Mouse (Mus musculus): ENCODE measurements around the gene Zfp423. TPM values are rescaled to one million over a fixed set of nuclear protein-coding genes. Genes with fewer than 3 reads are reported as not detected.

The Zfp423 gene
- total RNA-seq, 2 experiments from 2014 or later, result 9.1 to 14.5 TPM

DNA sequence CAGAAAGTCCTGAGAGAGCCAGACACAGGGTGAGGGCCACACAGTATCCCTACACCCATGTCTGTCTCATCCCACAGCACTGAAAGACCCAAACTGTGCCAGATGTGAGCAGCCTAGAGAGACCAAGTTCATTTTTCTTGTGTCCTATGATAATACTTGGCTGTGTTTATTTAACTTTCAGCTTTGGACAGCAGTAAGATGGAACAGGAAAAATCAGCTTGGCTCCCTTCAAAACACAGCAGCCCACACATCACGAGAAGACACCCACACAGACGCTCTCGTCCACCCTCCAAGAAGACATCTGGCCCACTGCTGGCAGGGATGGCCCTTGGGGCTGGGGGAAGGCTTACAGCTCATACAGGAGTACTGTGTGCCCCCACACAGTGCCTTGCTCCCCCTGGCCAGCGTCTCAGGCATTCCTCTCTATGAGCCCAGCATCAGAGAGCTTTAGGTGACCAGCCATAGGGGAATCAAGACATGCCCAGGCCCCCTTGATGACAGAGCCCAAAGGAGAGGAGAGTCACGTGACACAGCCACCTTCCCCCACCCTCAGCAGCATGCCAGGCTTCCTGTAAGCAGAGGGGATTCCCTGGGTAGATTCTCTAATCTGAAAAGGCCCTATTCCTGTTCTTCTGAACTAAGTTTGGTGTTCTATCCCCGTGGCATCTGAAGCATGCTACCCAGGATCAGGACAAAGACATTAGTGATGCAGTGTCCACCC lies 45.0 kb downstream of the Zfp423 start:
- DNase-seq, result peak; percentile 41 to 49
- intact Hi-C loops (cut with DNase I), result no loop called here

DNA sequence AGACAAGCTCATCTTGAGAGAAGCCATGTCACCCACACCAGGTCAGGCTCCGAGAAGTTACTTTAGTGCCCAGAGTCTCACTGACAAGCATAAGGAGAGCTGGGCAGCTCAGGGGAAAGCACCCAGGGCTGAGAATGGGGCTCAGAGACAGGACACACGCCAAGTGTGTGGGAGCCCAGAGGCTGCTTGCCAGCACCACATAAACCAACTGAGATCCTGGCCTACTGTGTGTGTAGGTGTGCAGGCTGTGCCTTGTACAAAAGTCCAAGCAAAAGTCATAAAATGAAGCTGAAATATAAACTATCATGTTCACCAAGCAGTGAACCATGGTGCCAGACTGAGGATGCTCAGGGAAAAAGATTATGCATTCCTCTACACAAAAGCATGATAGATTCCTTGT lies 50.5 kb downstream of the Zfp423 start:
- DNase-seq, result no peak
- intact Hi-C loops (cut with DNase I), result no loop called here

DNA sequence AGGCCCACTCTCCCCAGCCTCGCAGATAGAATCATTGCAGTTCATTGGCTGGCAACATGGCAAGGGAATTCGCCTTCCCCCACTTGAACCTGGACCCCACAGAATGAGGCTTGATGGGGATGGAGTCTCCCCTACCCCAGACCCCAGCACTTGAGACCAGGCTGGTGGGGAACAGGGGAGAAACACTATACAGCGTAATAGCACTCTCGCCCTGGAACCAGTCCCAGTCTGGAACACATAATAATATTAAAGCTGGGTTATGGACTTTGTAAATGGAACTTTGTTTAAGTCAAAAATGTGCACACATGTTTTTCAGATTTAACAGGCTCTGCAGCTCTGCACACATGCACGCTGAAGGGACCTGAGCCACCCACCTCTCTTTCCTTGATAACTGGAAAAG lies 54.0 kb downstream of the Zfp423 start:
- intact Hi-C loops (cut with DNase I), result no loop called here

DNA sequence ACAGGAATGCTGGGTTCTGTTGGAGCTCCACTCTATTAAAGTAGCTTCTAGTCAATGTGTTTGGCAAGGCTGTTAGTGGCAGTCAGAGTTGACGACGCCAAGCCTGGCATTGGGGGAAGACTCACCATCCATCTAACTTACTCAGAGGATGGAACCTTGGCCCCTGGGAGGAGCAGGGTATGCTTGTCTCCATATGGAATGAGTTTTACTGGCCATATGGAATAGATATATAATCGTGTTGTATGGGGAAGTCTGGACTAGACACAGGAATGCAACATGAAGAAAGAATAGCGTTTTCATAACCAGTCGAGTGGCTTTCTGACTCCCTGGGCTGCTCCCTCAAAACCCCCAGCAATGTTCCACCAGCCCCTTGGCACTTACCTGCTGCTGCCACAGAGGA lies 55.3 kb downstream of the Zfp423 start:
- no peak for DNase-seq
- intact Hi-C loops (cut with DNase I), result no loop called here

More for the DNA sequence above, 54.0 kb downstream of the Zfp423 start:
- DNase-seq, result no peak

DNA sequence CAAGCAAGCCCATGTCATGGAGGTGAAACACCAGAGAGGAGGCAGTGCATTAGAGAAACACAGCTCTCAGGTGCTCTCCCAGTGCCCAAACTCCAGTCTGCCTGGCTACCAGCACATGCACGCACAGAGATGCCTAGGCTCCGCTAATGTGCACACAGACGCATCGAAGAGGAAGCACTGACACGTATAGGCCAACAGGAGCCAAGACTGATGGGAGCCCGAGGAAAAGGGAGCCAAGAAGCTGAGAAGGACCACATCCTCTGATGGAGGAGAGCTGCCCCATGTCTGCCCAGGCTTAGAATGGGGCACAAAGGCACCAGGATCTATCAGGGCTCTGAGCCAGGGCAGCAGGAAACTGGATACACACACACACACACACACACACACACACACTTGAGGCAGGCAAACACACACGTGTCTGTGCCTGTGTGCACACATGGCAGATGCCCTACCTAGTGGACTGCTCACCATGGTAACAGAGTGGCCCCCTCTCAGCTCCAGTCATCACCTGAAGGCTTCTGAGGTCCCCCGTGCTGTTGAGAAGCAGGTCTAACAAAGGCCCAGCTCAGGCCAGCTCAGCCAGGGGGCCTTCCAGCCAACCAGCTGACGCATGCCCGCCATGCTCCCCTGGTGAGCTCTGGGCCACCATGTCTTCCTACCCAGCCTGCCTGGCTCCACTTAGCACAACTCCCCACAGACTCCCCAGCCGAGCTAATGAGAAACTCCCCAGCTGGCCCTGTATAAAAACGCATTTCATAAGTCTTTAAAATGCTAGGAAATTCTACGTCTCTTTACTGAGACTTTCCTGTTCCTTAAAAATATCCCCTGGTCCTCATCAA lies 64.0 kb downstream of the Zfp423 start:
- DNase-seq, result no peak
- intact Hi-C loops (cut with DNase I), result no loop called here

DNA sequence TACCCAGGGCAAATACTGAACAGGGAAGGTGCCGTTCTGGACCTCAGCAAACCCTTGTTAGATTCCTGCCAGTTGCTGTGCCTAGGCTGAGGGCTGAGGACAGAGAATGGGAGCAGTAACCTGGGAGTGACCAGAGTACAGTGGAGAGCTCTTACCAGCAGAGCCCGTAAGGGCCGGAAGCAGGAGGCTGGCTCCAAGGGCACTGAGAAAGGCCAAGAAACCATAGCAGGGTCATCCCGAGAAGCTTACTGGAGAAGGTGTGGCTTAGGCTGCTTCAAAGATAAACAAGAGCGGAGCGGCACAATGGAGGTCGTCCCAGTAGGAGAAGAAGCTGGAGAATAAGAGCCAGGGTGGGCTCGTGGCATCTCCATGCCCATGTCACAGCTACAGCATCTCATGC lies 65.1 kb downstream of the Zfp423 start:
- DNase-seq, result no peak
- intact Hi-C loops (cut with DNase I), result no loop called here

DNA sequence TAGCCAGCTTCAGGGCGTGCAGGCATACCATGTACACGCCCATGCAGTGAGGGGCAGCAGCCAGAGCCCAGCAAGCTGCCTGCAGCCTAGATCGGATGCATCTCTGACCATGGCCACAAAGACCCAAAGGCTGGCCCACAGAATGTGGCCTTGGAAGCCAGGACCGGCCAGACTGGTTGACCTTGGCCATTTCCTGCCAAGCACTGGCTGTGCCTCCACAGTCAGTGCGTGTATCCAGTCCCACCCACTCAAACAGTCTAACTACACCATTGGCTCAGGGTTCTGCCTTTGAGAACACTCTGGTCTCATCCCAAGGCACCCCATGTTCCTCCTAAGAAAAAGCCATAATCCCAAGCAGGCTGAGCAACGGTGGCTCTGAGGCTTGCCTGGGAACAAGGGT lies 65.8 kb downstream of the Zfp423 start:
- DNase-seq, result no peak
- intact Hi-C loops (cut with DNase I), result no loop called here

DNA sequence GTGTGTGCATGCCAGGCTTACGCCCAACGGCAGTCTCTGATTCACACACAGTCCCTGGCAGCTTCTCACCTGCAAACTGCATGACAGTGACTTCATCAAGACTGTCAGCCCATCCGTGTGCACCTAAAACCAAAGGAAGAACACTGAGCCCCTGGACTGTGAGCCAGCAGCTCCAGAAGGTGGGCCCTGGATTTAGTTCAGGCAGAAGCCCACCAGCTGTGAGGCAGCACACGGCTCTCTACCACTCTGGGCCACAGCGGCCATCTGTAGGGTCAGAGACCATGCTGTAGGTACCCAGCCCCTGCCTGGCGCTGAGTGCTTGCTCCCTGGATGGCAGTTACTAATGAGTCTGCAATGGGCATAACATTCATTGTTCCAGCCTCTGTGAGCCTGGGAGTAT lies 66.5 kb downstream of the Zfp423 start:
- intact Hi-C loops (cut with DNase I), result no loop called here
- DNase-seq, result no peak

DNA sequence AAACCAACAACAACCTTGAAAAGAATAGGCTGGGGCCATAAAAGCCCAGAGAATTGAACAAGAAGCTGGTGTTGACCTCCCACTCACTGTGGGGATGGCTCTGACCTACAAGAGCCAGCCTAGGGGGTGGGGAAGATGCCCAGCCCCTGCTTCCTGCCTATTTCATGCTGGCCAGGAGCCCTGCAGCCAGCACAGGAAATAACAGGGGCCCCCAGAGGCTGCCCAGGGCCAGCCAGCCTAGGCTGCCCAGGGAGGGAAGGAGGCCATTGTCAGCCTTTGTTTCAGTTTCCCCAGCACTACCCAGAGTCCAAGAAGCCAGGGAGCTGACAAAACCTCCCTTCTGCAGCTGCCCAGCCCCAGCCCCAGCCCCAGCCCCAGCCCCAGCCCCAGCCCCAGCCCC lies 67.5 kb downstream of the Zfp423 start:
- peak in 1 of 2 experiments; percentile 21 for DNase-seq
- intact Hi-C loops (cut with DNase I), result no loop called here

DNA sequence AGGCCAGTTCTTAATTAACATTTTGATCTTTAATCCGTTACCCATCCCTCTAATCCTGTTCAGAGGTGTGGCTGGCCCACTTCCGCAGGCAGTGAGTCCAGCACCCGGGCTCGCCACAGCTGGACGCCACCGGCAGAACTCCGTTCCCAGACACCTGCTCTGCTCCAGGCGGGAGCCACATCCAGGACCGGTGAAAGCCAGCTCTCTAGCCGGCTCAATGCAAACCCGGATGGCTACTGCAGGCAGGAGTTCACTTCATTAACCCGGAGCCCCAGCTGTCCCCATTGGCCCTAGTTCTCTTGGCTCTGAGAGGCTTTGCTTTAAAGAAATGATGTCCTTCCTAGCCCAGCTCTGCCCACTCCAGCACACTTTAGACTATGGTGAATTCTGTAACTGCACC lies 71.4 kb downstream of the Zfp423 start:
- intact Hi-C loops (cut with DNase I), result no loop called here
- no peak for DNase-seq

DNA sequence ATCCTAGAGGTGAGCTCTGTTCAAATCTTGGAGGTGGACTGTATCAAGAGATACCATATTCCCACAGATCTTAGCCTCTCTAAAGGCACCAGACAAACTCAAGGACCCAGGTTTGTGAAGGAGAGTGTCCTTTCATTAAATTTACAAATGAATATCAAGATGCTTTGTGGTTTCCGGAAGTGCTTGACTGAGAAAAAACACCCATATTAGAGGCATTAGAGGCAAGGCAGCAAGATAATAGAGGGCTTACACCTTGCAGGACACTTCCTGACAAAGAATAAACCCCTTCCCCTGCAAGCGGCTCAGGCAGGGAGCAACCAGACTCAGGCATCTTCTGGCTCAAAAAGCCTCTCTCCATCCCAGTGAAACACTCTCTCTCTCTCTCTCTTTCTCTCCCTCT lies 78.3 kb downstream of the Zfp423 start:
- no peak for DNase-seq
- intact Hi-C loops (cut with DNase I), result no loop called here

DNA sequence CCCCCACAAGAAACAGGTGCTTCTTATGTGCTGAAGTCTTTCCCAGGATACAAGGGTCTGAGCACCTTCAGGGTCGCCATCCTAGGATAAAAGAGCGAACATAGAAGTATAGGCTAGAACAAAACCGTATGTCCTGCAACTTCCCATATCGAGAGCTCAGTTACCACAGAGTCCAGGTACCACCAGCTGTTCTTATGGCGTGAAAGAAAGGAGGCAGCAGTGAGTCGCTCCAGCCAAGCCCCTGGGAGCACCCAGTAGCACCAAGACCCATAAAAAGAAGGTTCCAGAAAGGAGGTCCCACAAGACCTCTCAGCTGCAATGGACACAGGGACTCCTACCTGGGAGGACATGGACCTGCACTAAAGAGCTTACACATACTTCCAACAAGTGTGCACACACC lies 83.5 kb downstream of the Zfp423 start:
- intact Hi-C loops (cut with DNase I), result no loop called here
- no peak for DNase-seq

DNA sequence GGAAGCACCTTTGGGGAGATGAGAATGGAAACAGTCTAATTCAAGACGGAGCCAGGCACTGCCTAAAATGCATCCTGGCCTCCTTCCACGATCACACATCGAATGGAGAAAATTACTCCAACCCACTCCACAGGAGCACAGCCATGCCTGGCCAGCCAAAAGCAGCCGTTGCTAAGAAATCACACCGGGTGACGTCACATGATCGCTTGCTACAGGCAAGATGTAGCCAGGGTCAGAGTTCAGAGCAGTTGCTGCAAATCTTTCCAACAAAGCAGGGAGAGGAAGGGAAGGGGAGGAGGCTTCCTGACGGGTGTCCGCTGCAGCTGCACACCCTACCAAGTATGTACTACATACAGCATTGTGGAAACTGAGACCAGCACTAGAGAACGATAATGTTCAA lies 83.9 kb downstream of the Zfp423 start:
- intact Hi-C loops (cut with DNase I), result no loop called here
- peak; percentile 33 to 38 for DNase-seq

DNA sequence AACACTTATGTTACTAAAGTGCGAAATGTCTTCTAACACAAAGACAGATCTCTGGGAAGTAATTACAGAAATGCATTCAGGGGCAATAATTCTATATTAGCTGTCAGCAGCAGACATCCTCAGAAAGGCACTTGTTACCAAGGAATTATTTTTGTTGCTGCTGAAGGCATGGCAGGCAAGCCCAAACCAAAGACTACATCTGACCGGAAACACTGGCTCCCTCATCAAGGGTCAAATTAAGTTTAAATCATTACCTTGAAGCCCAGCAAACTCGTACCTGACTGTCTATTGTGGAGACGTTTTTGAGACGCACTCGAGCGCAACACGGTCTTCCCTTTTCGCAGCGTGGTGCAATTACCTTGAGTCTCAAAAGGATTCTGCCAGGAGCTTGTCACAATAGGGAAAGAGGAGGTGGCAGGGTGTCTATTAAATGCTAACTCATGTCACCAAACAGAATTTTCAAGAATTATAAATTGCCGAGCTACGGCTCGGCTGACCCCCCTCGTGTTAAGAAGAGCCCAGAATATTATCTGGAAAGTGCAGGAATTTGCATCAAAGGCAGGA lies 86.3 kb downstream of the Zfp423 start:
- no peak for DNase-seq
- intact Hi-C loops (cut with DNase I), result no loop called here

DNA sequence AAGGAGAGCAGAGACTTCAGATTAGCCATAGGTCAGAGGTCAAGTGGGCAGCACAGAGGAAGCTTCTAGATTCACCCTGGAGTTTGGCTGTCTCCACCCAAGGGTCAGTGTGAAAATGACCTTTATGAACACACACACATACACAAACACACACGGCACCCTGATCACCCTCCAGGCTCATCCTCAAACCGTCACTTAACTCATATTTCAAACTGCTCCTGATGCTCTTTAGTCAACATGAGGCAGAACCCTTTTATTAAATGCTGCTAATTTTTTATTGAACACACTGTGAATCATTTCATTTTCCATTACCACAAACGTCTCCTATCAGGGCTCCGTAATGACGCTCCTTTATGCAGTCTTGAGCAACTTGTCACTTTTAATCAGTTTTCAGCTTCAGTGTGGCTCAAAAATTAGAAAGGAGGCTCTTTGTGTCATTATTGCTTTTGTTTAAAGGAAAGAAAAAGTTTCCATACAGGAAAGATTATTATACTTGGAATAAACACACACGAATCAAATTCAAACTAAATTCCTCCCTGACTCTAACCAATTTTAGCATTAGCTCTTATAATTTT lies 87.0 kb downstream of the Zfp423 start:
- intact Hi-C loops (cut with DNase I), result no loop called here
- DNase-seq, result no peak

DNA sequence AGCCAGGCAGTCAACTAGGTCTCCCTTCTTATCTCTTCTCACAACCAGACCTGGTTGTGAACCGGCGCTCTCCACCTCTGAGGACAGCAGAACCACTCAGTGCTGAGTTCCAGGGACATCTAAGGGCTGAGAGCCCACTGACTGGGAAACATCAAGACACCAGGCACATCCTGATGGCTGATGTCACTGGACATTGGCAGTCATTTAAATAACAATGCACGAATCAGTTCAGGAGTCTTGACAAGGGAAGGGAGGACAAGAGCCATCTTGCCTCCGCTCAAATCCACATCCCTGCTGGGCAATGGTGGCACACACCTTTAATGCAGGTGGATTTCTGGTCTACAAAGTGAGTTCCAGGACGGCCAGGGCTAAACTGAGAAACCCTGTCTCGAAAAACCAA lies 92.8 kb downstream of the Zfp423 start:
- intact Hi-C loops (cut with DNase I), result no loop called here
- DNase-seq, result no peak

DNA sequence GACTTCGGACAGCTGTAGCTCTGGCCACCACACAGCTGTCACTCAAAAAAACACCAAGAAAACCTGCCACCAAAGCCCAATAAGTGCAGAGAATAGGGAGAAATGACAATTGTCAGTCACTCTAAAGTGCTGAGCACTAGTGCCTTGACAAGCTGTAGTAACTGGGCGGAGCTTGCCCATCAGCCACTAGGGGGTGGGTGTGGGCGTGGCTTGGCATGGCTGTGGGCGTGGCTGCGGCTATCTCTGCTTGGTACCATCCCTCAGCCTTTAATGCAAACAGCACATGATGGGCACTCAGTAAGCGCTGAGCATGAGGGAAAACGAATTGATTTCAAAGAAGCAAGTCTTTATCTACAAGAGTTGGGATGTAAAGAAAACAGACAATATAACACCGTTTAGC lies 95.2 kb downstream of the Zfp423 start:
- DNase-seq, result no peak
- intact Hi-C loops (cut with DNase I), result no loop called here

DNA sequence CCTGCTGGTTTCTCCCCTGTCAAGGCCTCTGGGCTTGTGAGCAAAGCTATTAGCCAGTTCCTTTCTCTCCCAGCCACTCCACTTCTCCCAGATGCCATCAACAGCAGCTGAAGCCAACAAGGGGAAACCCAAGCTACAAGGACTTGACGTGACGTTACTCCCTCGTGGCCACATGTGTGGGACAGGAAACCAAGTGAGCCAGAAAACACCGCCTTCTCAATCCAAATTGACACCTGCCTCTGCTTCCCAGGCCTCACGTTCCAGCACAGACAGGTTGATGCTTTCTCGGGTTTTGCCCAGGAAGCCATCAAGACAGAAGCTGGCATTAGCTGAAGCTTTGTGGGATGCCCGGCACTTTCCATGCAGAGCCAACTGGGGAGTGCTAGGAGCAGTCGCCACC lies 96.3 kb downstream of the Zfp423 start:
- no peak for DNase-seq
- intact Hi-C loops (cut with DNase I), result no loop called here

DNA sequence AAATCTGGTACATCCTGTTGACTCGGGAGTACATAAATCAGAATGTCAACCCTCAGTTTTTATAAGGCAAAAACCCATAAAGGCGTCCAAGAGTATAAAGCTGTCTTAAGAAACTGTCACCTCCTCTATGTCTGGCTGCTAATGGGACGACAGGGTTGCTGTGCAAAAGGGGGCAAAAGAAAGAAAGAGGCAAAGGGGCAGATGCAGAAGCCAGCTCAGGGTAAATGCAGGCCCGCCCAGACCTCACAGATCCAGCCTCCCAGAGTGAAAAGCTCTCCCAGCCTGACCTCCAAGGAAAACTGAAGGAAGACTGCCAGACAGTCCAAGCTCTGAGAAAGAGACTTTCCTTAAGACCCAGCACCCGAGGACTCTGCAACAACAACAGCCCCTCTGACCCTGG lies 97.7 kb downstream of the Zfp423 start:
- DNase-seq, result no peak
- intact Hi-C loops (cut with DNase I), result no loop called here

DNA sequence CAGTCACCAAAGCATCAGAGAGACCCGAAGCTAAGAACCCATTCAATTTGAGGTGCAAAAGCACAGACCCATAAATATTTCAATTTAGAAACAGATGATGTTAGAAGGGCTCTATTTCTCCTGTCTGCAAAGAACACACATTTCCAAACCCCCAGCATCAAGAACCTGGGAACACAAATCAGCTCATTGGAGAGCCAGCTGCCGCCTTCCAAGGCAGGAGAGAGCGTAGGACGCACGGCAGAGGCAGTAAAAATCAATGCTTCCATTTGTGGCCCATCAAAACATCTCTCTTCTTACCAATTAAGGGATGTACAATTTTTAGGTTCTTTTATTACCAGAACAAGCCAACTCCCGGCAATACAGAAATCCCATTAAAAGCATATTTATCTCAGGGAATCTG lies 98.5 kb downstream of the Zfp423 start:
- intact Hi-C loops (cut with DNase I), result no loop called here
- DNase-seq, result no peak

DNA sequence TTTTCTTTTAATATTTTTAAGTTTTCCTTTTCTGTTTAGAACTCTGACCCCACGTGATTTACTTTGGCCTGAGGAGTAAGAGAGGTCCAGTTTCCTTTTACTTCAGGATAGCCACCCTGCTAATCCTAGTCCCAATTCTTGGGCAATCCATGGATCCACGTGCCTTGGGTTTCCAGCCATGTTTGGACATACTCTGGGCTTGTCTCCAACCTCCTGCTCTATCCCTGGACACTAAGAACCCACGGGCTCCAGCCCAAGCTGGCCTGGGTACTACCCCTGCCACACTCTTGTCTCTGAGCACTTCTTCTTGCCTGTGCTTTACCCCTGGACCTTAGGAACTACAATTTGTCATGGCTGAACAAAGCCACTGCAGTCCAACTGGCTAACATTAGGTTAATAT lies 107.5 kb downstream of the Zfp423 start:
- DNase-seq, result no peak
- intact Hi-C loops (cut with DNase I), result no loop called here

DNA sequence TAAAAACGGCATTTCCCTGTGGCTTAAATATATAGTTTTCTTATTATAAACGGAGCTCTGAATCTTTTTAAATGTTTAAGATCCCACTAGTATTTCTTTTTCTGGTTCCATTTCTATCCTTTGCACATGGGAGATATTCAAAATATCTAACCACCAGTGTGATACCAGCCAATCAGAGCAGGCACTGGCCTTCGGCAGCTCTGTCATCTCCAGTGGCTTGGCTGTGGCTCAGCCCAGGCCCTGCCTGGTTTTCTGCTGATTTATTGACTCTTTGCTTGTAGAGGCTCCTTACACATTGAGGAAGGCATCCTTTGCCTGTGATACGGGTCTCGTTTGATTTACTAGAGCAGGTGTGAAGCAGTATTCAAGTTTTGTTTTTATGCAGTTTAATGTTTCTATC lies 108.0 kb downstream of the Zfp423 start:
- DNase-seq, result no peak
- intact Hi-C loops (cut with DNase I), result no loop called here
